Mouse (Mus musculus) MEL (cell line): ENCODE results near the gene Hlcs. TPM values are rescaled to one million over a fixed set of nuclear protein-coding genes. Genes with fewer than 3 reads are reported as not detected.

Source experiments
- DNase-seq: peaks from one replicate; pipeline ENCODE4 v3.0.0; 2011; ENCODE audit warnings: low read depth, low spot score
- H3K27ac ChIP-seq: 2 replicates; pipeline ENCODE4 v1.5.1; 2012; ENCODE audit warnings: low read depth, mild to moderate bottlenecking, control low read depth, low read length, moderate library complexity; ENCODE audit not compliant: control insufficient read depth
- H3K27me3 ChIP-seq, 2 experiments: fragments of 150-350 bp in 1 of 2; sonication (generic) in 1 of 2; 2 replicates each; pipeline ENCODE4 v1.6.1; 2012; ENCODE audit warnings: low read length in 2 of 2, mild to moderate bottlenecking in 2 of 2, improper control_type of control experiment in 1 of 2, moderate library complexity in 1 of 2; ENCODE audit not compliant: insufficient read depth in 2 of 2, control insufficient read depth in 1 of 2
- H3K36me3 ChIP-seq, 2 experiments: 2 replicates each; pipeline ENCODE4 v1.6.1; 2012 to 2014; ENCODE audit warnings: low read length in 2 of 2, improper control_type of control experiment in 1 of 2, inconsistent platforms in 1 of 2, mild to moderate bottlenecking in 1 of 2; ENCODE audit not compliant: insufficient read depth in 2 of 2, control insufficient read depth in 1 of 2
- H3K4me1 ChIP-seq, 2 experiments: fragments of 150-350 bp in 1 of 2; sonication (generic) in 1 of 2; 2 replicates each; pipeline ENCODE4 v1.6.1; 2012; ENCODE audit warnings: low read length in 2 of 2, improper control_type of control experiment in 1 of 2, mild to moderate bottlenecking in 1 of 2; ENCODE audit not compliant: insufficient read depth in 2 of 2, control insufficient read depth in 1 of 2
- H3K4me3 ChIP-seq, 2 experiments: fragments of 150-350 bp in 1 of 2; sonication (generic) in 1 of 2; 2 replicates each; pipeline ENCODE4 v1.5.1; 2012; ENCODE audit warnings: low read depth in 2 of 2, low read length in 2 of 2, mild to moderate bottlenecking in 2 of 2, moderate library complexity in 2 of 2, control low read depth in 1 of 2, improper control_type of control experiment in 1 of 2; ENCODE audit not compliant: control insufficient read depth in 1 of 2, insufficient read depth in 1 of 2
- H3K79me2 ChIP-seq: 2 replicates; pipeline ENCODE4 v1.6.1; 2012; ENCODE audit warnings: mild to moderate bottlenecking, low read length, moderate library complexity; ENCODE audit not compliant: control insufficient read depth, poor library complexity, insufficient read depth
- H3K9ac ChIP-seq: 2 replicates; pipeline ENCODE4 v1.6.1; 2012; ENCODE audit warnings: low read depth, mild to moderate bottlenecking, control low read depth, low read length, moderate library complexity; ENCODE audit not compliant: control insufficient read depth, poor library complexity, severe bottlenecking
- H3K9me3 ChIP-seq: fragments of 150-350 bp; sonication (generic); replicated peaks from 2 replicates; pipeline ENCODE4 v1.6.1; 2012; ENCODE audit warnings: mild to moderate bottlenecking, low read length, improper control_type of control experiment, moderate library complexity; ENCODE audit not compliant: insufficient read depth
- BHLHE40 ChIP-seq: IDR thresholded peaks from 2 replicates; pipeline ENCODE4 v1.6.1; 2012; ENCODE audit warnings: low read depth, mild to moderate bottlenecking, inconsistent platforms, low read length, improper control_type of control experiment, borderline replicate concordance
- CHD2 ChIP-seq: IDR thresholded peaks from 2 replicates; pipeline ENCODE4 v1.6.1; 2011; ENCODE audit warnings: low read length, improper control_type of control experiment
- E2F4 ChIP-seq: IDR thresholded peaks from 2 replicates; pipeline ENCODE4 v1.6.1; 2011; ENCODE audit warnings: low read depth, low read length, improper control_type of control experiment, borderline replicate concordance
- EP300 ChIP-seq, 2 experiments: IDR thresholded peaks; 2 replicates each; pipeline ENCODE4 v1.6.1; 2011; ENCODE audit warnings: improper control_type of control experiment in 2 of 2, low read length in 2 of 2, low read depth in 1 of 2, mild to moderate bottlenecking in 1 of 2
- ETS1 ChIP-seq: IDR thresholded peaks from 2 replicates; pipeline ENCODE4 v1.6.1; 2012; ENCODE audit warnings: low read depth, mild to moderate bottlenecking, inconsistent platforms, low read length, improper control_type of control experiment, moderate library complexity
- GABPA ChIP-seq: IDR thresholded peaks from 2 replicates; pipeline ENCODE4 v1.6.1; 2012; ENCODE audit warnings: low read depth, mild to moderate bottlenecking, inconsistent platforms, low read length, improper control_type of control experiment, moderate library complexity
- GATA1 ChIP-seq: IDR thresholded peaks from 2 replicates; pipeline ENCODE4 v1.6.1; 2011; ENCODE audit warnings: low read depth, low read length, improper control_type of control experiment
- HCFC1 ChIP-seq: IDR thresholded peaks from 2 replicates; pipeline ENCODE4 v1.6.1; 2012; ENCODE audit warnings: low read depth, mild to moderate bottlenecking, inconsistent platforms, low read length, improper control_type of control experiment, moderate library complexity
- JUND ChIP-seq: IDR thresholded peaks from 2 replicates; pipeline ENCODE4 v1.6.1; 2011; ENCODE audit warnings: low read depth, mild to moderate bottlenecking, improper control_type of control experiment, low read length
- MAFK ChIP-seq: IDR thresholded peaks from 2 replicates; pipeline ENCODE4 v1.6.1; 2011; ENCODE audit warnings: low read depth, mild to moderate bottlenecking, low read length, improper control_type of control experiment, borderline replicate concordance
- MAX ChIP-seq: IDR thresholded peaks from 2 replicates; pipeline ENCODE4 v1.6.1; 2011; ENCODE audit warnings: low read length, improper control_type of control experiment
- MEF2A ChIP-seq: IDR thresholded peaks from 2 replicates; pipeline ENCODE4 v1.6.1; 2014; ENCODE audit warnings: low read depth, mild to moderate bottlenecking, inconsistent platforms, low read length, improper control_type of control experiment; ENCODE audit not compliant: poor library complexity, insufficient replicate concordance, severe bottlenecking; ENCODE audit errors: extremely low read depth
- MYB ChIP-seq: IDR thresholded peaks from 2 replicates; pipeline ENCODE4 v1.6.1; 2011; ENCODE audit warnings: mild to moderate bottlenecking, low read depth, low read length, improper control_type of control experiment
- MYC ChIP-seq: IDR thresholded peaks from 2 replicates; pipeline ENCODE4 v1.6.1; 2011; ENCODE audit warnings: low read depth, mild to moderate bottlenecking, low read length, improper control_type of control experiment, moderate library complexity
- NRF1 ChIP-seq: IDR thresholded peaks from 2 replicates; pipeline ENCODE4 v1.6.1; 2014; ENCODE audit warnings: low read depth, mild to moderate bottlenecking, inconsistent platforms, low read length, improper control_type of control experiment, moderate library complexity; ENCODE audit not compliant: poor library complexity, insufficient read depth, severe bottlenecking
- POLR2A ChIP-seq, 2 experiments: IDR thresholded peaks; 2 replicates each; pipeline ENCODE4 v1.6.1; 2011 to 2012; ENCODE audit warnings: low read length in 2 of 2, mild to moderate bottlenecking in 2 of 2, control low read depth in 1 of 2, improper control_type of control experiment in 1 of 2, low read depth in 1 of 2, moderate library complexity in 1 of 2; ENCODE audit not compliant: control insufficient read depth in 1 of 2, insufficient read depth in 1 of 2, poor library complexity in 1 of 2
- POLR2AphosphoS2 ChIP-seq: IDR thresholded peaks from 2 replicates; pipeline ENCODE4 v1.6.1; 2011; ENCODE audit warnings: low read length, improper control_type of control experiment
- POLR2AphosphoS5 ChIP-seq: IDR thresholded peaks from 2 replicates; pipeline ENCODE4 v1.6.1; 2012; ENCODE audit warnings: low read depth, borderline replicate concordance, mild to moderate bottlenecking, inconsistent platforms, low read length, moderate library complexity, mixed read lengths
- RAD21 ChIP-seq: IDR thresholded peaks from 2 replicates; pipeline ENCODE4 v1.6.1; 2011; ENCODE audit warnings: mild to moderate bottlenecking, low read depth, low read length, improper control_type of control experiment
- SIN3A ChIP-seq: IDR thresholded peaks from 2 replicates; pipeline ENCODE4 v1.6.1; 2012; ENCODE audit warnings: low read length, improper control_type of control experiment, inconsistent platforms
- SMC3 ChIP-seq: IDR thresholded peaks from 2 replicates; pipeline ENCODE4 v1.6.1; 2011; ENCODE audit warnings: low read depth, low read length, improper control_type of control experiment
- TBP ChIP-seq: IDR thresholded peaks from 2 replicates; pipeline ENCODE4 v1.8.0; 2011; ENCODE audit warnings: low read depth, low read length, improper control_type of control experiment
- TCF12 ChIP-seq: IDR thresholded peaks from 2 replicates; pipeline ENCODE4 v1.6.1; 2014; ENCODE audit warnings: low read depth, mild to moderate bottlenecking, inconsistent platforms, low read length, improper control_type of control experiment, moderate library complexity
- UBTF ChIP-seq: IDR thresholded peaks from 2 replicates; pipeline ENCODE4 v1.6.1; 2012; ENCODE audit warnings: low read depth, mild to moderate bottlenecking, inconsistent platforms, low read length, improper control_type of control experiment, moderate library complexity, borderline replicate concordance; ENCODE audit not compliant: insufficient read depth
- USF1 ChIP-seq: IDR thresholded peaks from 2 replicates; pipeline ENCODE4 v1.6.1; 2014; ENCODE audit warnings: low read depth, mild to moderate bottlenecking, inconsistent platforms, low read length, improper control_type of control experiment, moderate library complexity
- ZKSCAN1 ChIP-seq: IDR thresholded peaks from 2 replicates; pipeline ENCODE4 v1.6.1; 2012; ENCODE audit warnings: low read depth, mild to moderate bottlenecking, inconsistent platforms, low read length, improper control_type of control experiment, moderate library complexity
- ZMIZ1 ChIP-seq: IDR thresholded peaks from 2 replicates; pipeline ENCODE4 v1.6.1; 2012; ENCODE audit warnings: low read depth, mild to moderate bottlenecking, inconsistent platforms, low read length, improper control_type of control experiment, moderate library complexity
- polyA plus RNA-seq, 2 experiments: library from polyadenylated mRNA; stranded (reverse) in 1 of 2; unstranded in 1 of 2; fragments of >175 nt in 1 of 2; fragments of >200 nt in 1 of 2; gene quantifications; 2 replicates each; pipeline versions ENCODE4 v1.2.1 to v1.2.4; 2012; ENCODE audit warnings: low replicate concordance in 2 of 2, low read depth in 1 of 2; ENCODE audit not compliant: insufficient read length in 2 of 2, insufficient read depth in 1 of 2, missing spikeins in 1 of 2
- total RNA-seq: library from RNA; depleted of rRNA; stranded (reverse); fragments of 300-350 nt; gene quantifications from 2 replicates; pipeline ENCODE4 v1.2.3, GENCODE M21; 2012

The Hlcs gene
- total and polyA plus RNA-seq, 3 experiments: 3.3 to 6.4 TPM; not detected in 1

DNA sequence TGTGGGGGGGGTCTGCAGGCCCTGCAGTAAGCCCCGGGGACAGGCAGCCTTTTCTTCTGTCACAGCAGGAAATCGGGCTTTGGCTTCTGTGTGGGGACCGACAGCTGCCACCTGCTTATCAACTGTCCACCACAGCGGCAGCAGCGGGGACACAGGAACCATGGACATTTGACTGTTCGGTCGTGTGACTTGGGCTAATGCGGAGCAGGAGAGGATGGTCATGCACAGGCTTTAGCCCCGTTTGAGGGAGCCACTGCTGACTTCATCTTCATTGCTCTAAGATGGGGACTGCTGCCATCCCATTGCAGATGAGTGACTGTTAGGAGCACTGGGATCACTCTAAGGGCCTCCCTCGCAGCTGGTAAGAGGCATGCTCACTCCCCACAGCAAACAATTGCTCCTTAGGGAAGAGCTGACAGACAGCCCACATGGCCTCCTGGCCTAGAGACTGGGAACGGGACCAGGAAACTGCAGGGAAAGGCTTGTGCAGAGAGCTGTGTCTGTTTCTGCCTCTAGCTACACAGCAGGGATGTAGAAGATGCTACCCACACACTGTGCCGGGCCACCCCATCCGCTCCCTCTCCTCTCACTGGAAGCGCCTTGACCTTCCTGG is 158.2 kb downstream of the Hlcs start:
- no peak for TF ChIP-seq MYC
- TF ChIP-seq HCFC1: no peak
- TF ChIP-seq GATA1: no peak
- no peak for TF ChIP-seq BHLHE40
- TF ChIP-seq, all 39 proteins: peak for 0
- no peak for DNase-seq
- Histone ChIP-seq H3K4me3 (no peak overlapping the region), H3K79me2 (no peaks in the 10 kb centered on the region), H3K36me3 (peaks cover 0 to 5% of the 10 kb centered on the region in 2 experiments; a peak in 2 of 4 replicates), H3K27me3 (no peaks in the 10 kb centered on the region), H3K9me3 (no peaks in the 10 kb centered on the region), H3K4me1 (peaks cover 4 to 12% of the 10 kb centered on the region in 2 experiments), H3K27ac (no peak overlapping the region), H3K9ac (no peak overlapping the region)

DNA sequence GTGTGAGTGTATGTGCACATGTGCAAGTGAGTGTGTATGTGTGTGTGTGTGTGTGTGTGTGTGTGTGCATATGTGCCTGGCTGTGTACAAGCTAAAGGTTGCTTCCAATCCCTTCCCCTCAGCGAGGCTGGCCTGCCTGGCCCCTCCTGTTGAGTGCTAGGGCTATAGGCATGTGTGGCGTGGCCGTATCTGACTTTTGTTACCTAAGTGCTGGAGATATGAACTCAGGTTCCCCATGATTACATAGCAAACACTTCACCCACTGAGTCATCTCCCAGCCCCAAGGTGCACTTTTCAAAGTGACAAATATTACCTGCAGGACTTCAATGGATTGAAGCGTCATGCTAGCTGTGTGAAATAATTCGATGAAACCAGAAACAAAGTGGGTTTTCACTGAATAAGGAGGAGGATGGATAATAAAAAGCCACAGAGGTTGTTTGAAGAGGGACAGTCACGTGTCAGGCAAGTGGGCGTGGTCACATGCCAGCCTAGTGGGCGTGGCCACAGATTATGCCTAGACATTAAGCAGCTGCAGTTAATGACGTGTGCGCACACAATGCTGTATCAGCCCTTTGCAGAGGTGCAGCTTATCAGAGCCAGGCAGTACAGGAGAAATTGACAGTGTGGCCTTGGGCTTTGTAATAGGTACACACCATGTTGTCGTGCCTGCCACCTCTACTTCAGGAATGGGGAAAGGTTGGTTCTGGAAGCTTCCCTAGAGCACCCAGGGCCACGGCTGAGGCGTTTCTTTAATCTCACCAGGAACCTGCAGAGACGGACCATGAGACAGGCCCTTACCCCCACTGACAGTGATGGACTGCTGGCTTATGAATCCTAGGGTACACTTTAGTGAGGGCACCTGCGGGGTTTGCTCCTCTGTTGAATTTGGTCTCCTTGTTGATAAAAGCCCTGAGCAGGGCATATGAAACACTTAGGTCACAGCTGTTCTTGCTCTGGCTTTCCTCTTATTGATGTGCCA is 163.0 kb downstream of the Hlcs start:
- Histone ChIP-seq H3K27me3 (no peaks in the 10 kb centered on the region), H3K36me3 (peaks cover 0 to 5% of the 10 kb centered on the region in 2 experiments; a peak in 2 of 4 replicates), H3K9me3 (no peaks in the 10 kb centered on the region), H3K27ac (peak overlapping the region; percentile 24; the same call in 1 of the 2 replicates), H3K79me2 (no peaks in the 10 kb centered on the region), H3K4me3 (no peak overlapping the region), H3K9ac (0 out of 2 replicates have a peak overlapping the region, but pooled peaks have one; percentile 4), H3K4me1 (peaks cover 4 to 16% of the 10 kb centered on the region in 2 experiments)
- DNase-seq: peak; percentile 91
- TF ChIP-seq TBP (peak; percentile 40; the same call in 1 of the 2 replicates), ETS1 (peak; percentile 92), USF1 (peak; percentile 96), MYC (0 out of 2 replicates have a peak, but pooled peaks have one; percentile 44), BHLHE40 (peak; percentile 81), GABPA (no peak), NRF1 (no peak; the same call in 1 of the 2 replicates), SMC3 (no peak), JUND (no peak), POLR2AphosphoS5 (no peak), MAX (peak; percentile 92), SIN3A (peak; percentile 67; the same call in 1 of the 2 replicates), ZKSCAN1 (no peak), MYB (no peak), MAFK (peak; percentile 68), UBTF (no peak), MEF2A (no peak), EP300 (IDR thresholded peaks at IDR 0.05; ENCODE audit: low read depth in 1 of 2, low read length in 2 of 2) (peak; percentile 57 to 85; a peak in 3 of 4 replicates), CHD2 (no peak), POLR2A (IDR thresholded peaks at IDR 0.05; ENCODE audit: control insufficient read depth in 1 of 2, insufficient read depth in 1 of 2, low read depth in 1 of 2, low read length in 2 of 2, poor library complexity in 1 of 2) (peak in 1 of 2 experiments; percentile 28; a peak in 1 of 4 replicates), RAD21 (no peak), POLR2AphosphoS2 (no peak), TCF12 (peak; percentile 92), HCFC1 (no peak), E2F4 (no peak), ZMIZ1 (no peak)
